Mouse (Mus musculus) kidney, embryonic 15.5 days (tissue): ENCODE measurements around the gene Slc38a8. TPM values are rescaled to one million over a fixed set of nuclear protein-coding genes. Genes with fewer than 3 reads are reported as not detected.

Experiments
- ATAC-seq: fragments of 200-750 bp; cut with Nextera tagmentation; replicated peaks from 2 replicates; pipeline ENCODE4 v1.8.0; 2017; ENCODE audit warnings: moderate TSS enrichment; ENCODE audit not compliant: low FRiP score
- H3K27ac ChIP-seq: fragments of 300-500 bp; sonication (generic); 2 replicates; pipeline ENCODE4 v1.5.1; 2015; ENCODE audit warnings: mild to moderate bottlenecking, inconsistent platforms
- H3K27me3 ChIP-seq: fragments of 300-500 bp; sonication (generic); 2 replicates; pipeline ENCODE4 v1.6.1; 2015; ENCODE audit warnings: inconsistent platforms
- H3K36me3 ChIP-seq: fragments of 300-500 bp; sonication (generic); 2 replicates; pipeline ENCODE4 v1.6.1; 2015; ENCODE audit warnings: inconsistent platforms
- H3K4me1 ChIP-seq: fragments of 300-500 bp; sonication (generic); 2 replicates; pipeline ENCODE4 v1.6.1; 2015; ENCODE audit warnings: inconsistent platforms
- H3K4me2 ChIP-seq: fragments of 300-500 bp; sonication (generic); 2 replicates; pipeline ENCODE4 v1.6.1; 2015; ENCODE audit warnings: moderate library complexity, mild to moderate bottlenecking, inconsistent platforms
- H3K4me3 ChIP-seq: fragments of 300-500 bp; sonication (generic); replicated peaks from 2 replicates; pipeline ENCODE4 v1.5.1; 2015; ENCODE audit warnings: mild to moderate bottlenecking, inconsistent platforms
- H3K9ac ChIP-seq: fragments of 300-500 bp; sonication (generic); 2 replicates; pipeline ENCODE4 v1.6.1; 2015; ENCODE audit warnings: mild to moderate bottlenecking, inconsistent platforms
- H3K9me3 ChIP-seq: fragments of 300-500 bp; sonication (generic); replicated peaks from 2 replicates; pipeline ENCODE4 v1.6.1; 2016; ENCODE audit warnings: inconsistent platforms
- WGBS: fragments of 180-500 bp; shearing (Covaris S2); methylation state at CpG from one replicate; pipeline ENCODE4 v1.1.7; 2015; ENCODE audit warnings: mixed read lengths; 5-methylcytosine and 5-hydroxymethylcytosine counted together
- polyA plus RNA-seq: library from polyadenylated mRNA; unstranded; fragments of >200 nt; fragmentation: Nextera tagmentation; extraction: Ambion mirVana; gene quantifications from 2 replicates; pipeline ENCODE4 v1.2.1, GENCODE M21; 2015

Slc38a8 gene
- polyA plus RNA-seq, result 0.08 TPM in 1 of 2 replicates, not detected in the other

DNA sequence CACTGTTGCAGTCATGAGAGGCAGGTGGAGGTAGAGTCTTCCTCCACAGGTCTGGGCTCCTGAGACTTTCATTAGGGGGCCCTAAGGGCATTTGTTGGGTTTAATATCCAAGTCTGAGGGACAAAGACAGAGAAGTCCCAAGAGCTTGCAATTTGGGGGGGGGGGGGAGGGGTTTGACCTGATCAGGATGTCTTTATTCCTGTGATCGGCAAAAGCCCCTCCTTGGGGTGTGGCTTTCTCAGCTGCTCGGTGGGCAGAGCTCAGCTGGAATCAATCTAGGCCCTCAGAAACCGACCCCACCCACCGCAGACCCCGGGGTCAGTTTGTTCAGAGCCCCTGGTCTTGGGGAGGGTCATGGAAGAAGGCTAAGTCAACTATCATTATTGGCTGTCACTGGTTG lies at the start of gene Slc38a8:
Gene Slc38a8, minus strand, starts transcription at position 101 of the 400 bp plus-strand sequence.
- H3K9ac ChIP-seq, result no peak within 1 kb of the TSS
- no peak for ATAC-seq
- no peaks in the 10 kb centered on the region; the same call in 1 of the 2 replicates for H3K27me3 ChIP-seq
- WGBS, result 39% methylated on average over 5 of the region's 5 CpGs
- H3K9me3 ChIP-seq, result no peaks in the 10 kb centered on the region
- H3K27ac ChIP-seq, result no peak within 1 kb of the TSS
- H3K4me3 ChIP-seq, result no peak within 1 kb of the TSS
- H3K36me3 ChIP-seq, result peaks cover 11% of the 10 kb centered on the region
- no peak within 1 kb of the TSS for H3K4me2 ChIP-seq
- peaks cover 10% of the 10 kb centered on the region; the same call in 1 of the 2 replicates for H3K4me1 ChIP-seq

DNA sequence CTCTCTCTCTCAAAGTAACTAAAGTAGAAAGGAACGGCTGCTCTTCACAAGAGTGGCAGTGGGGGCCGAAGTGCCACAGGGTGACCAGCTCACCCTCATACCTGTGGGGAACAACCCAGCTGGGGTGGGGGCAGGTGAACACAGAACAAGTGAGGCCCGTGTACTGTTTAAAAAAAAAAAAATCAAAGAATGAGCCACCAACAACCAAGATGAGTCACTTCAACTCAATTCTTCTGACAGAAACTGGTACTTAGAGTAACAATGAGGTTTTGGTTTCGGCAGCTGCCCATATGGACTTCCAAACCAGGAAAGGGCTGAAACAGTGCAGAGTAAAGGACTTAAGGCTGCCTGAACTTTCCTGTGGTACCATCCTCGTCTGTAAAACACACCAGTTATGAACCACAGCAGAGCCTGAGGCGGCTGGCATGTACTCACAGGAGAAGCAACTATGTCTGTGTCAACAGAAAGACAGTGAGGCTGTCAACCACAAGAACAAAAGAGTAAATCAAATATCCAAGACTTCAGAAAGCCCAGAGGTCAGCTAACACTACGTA lies 47.1 kb upstream of the Slc38a8 start:
- ATAC-seq, result no peak
- H3K9ac ChIP-seq, result no peak overlapping the region

GRCm38 (mm10) chr8:119547019-119547691 lies 45.7 kb upstream of the Slc38a8 start:
- Histone ChIP-seq H3K27ac (no peak overlapping the region), H3K9me3 (no peaks in the 10 kb centered on the region), H3K4me2 (no peak overlapping the region), H3K27me3 (no peaks in the 10 kb centered on the region), H3K4me3 (no peak overlapping the region), H3K4me1 (peaks cover 10% of the 10 kb centered on the region), H3K9ac (no peak overlapping the region), H3K36me3 (peaks cover 53% of the 10 kb centered on the region)
- WGBS, result 76% methylated on average over 18 of the region's 18 CpGs
- no peak for ATAC-seq

More for the DNA sequence above, 47.1 kb upstream of the Slc38a8 start:
- H3K4me2 ChIP-seq, result no peak overlapping the region
- peaks cover 19% of the 10 kb centered on the region for H3K4me1 ChIP-seq
- 59% methylated on average over 7 of the region's 7 CpGs for WGBS
- H3K36me3 ChIP-seq, result peaks cover 38% of the 10 kb centered on the region
- H3K27ac ChIP-seq, result no peak overlapping the region
- H3K27me3 ChIP-seq, result no peaks in the 10 kb centered on the region
- H3K9me3 ChIP-seq, result no peaks in the 10 kb centered on the region
- H3K4me3 ChIP-seq, result no peak overlapping the region

- H3K27me3 ChIP-seq, result no peaks in the 10 kb centered on the region
- 88% methylated on average over 6 of the region's 6 CpGs for WGBS
- peaks cover 10% of the 10 kb centered on the region for H3K4me1 ChIP-seq
- ATAC-seq, result no peak
- no peak overlapping the region for H3K4me2 ChIP-seq
- no peak overlapping the region; the same call in 1 of the 2 replicates for H3K27ac ChIP-seq
- peaks cover 67% of the 10 kb centered on the region for H3K36me3 ChIP-seq
- no peak overlapping the region for H3K4me3 ChIP-seq
- no peaks in the 10 kb centered on the region for H3K9me3 ChIP-seq
- H3K9ac ChIP-seq, result no peak overlapping the region
These were observed 44.3 kb upstream of the Slc38a8 start for GRCm38 (mm10) chr8:119545791-119546190.

GRCm38 (mm10) chr8:119545180-119545579 lies 43.7 kb upstream of the Slc38a8 start:
- 58% methylated on average over 6 of the region's 6 CpGs for WGBS

GRCm38 (mm10) chr8:119544606-119545005 lies 43.1 kb upstream of the Slc38a8 start:
- Histone ChIP-seq H3K4me3 (no peak overlapping the region), H3K9ac (no peak overlapping the region), H3K27ac (no peak overlapping the region), H3K4me2 (no peak overlapping the region), H3K36me3 (peaks cover 79% of the 10 kb centered on the region), H3K4me1 (peaks cover 10% of the 10 kb centered on the region), H3K9me3 (no peaks in the 10 kb centered on the region), H3K27me3 (no peaks in the 10 kb centered on the region)
- 87% methylated on average over 3 of the region's 3 CpGs for WGBS
- no peak for ATAC-seq

More at GRCm38 (mm10) chr8:119545180-119545579, 43.7 kb upstream of the Slc38a8 start:
- no peak overlapping the region for H3K9ac ChIP-seq
- peaks cover 73% of the 10 kb centered on the region for H3K36me3 ChIP-seq
- H3K4me3 ChIP-seq, result no peak overlapping the region
- no peak for ATAC-seq
- no peak overlapping the region for H3K4me2 ChIP-seq
- peaks cover 10% of the 10 kb centered on the region for H3K4me1 ChIP-seq
- no peaks in the 10 kb centered on the region for H3K27me3 ChIP-seq
- no peak overlapping the region for H3K27ac ChIP-seq
- no peaks in the 10 kb centered on the region for H3K9me3 ChIP-seq

DNA sequence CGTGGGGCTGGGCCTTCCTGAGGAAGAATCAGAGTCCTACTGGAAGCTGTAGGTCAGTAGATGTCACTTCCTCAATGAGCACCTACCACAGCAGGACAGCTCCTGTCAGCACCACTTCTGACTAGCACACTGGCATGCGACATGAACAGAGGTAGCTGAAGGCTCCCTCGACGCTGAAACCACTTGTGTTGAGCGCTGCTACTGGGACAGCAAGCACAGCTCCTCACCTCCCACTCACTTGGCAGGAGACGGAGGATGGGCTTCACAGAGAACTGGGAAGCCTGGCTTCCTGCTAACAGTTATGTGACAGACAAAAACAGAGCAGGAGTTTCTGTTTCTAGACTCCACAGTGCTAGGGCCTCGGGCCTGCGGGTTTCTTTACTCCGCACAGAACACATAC lies 30.5 kb upstream of the Slc38a8 start:
- Histone ChIP-seq H3K4me2 (no peak overlapping the region), H3K4me3 (no peak overlapping the region), H3K9me3 (no peaks in the 10 kb centered on the region), H3K9ac (no peak overlapping the region), H3K4me1 (no peaks in the 10 kb centered on the region), H3K27ac (no peak overlapping the region), H3K36me3 (peaks cover 100% of the 10 kb centered on the region), H3K27me3 (no peaks in the 10 kb centered on the region)
- WGBS, result 87% methylated on average over 9 of the region's 9 CpGs
- no peak for ATAC-seq

GRCm38 (mm10) chr8:119531397-119531796 lies 29.9 kb upstream of the Slc38a8 start:
- H3K4me1 ChIP-seq, result no peaks in the 10 kb centered on the region
- peaks cover 100% of the 10 kb centered on the region for H3K36me3 ChIP-seq
- no peak overlapping the region for H3K27ac ChIP-seq
- no peak overlapping the region for H3K9ac ChIP-seq
- H3K4me2 ChIP-seq, result no peak overlapping the region
- no peaks in the 10 kb centered on the region for H3K27me3 ChIP-seq
- no peak overlapping the region for H3K4me3 ChIP-seq
- no peaks in the 10 kb centered on the region for H3K9me3 ChIP-seq
- 90% methylated on average over 3 of the region's 3 CpGs for WGBS
- no peak for ATAC-seq

DNA sequence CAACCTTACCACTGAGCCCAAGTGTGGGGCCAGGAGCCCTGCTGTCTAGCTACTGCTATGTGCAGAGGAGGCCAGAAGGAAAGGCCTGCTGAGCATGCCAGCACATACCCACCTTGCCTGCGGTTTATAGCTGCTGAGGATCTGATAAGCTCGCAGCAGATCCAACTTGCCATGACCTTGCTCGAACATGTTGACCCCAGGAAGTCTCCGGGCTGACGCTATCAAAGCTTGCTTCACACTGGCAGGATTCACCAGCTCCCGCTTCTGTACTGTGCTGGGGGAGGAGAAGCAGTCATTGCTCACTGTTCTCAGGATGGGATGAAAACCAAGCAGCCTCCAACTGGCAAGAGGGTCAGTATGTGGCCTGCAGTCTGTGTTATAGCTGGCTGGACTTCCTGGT lies 29.4 kb upstream of the Slc38a8 start:
- H3K27ac ChIP-seq, result no peak overlapping the region
- 77% methylated on average over 6 of the region's 6 CpGs for WGBS

DNA sequence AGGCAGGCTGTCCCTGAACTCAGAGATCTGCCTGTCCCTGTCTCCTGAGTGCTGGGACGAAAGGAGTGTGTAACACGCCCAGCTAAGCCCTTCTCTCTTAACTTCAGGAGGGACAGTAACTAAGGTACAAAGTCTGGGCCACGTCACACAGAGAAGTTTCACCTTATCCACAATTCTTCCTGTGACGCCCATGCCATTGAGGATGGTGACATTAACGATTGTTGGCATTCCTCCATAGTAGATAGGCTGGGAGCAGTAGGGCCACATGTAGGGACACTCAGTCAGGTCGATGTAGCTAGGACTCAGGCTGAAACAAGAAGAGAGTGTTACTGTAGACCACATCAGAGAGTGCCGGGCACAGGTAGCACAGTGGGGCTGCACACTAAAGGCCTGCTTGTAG lies 27.3 kb upstream of the Slc38a8 start:
- Histone ChIP-seq H3K27ac (no peak overlapping the region), H3K9me3 (no peaks in the 10 kb centered on the region), H3K4me2 (no peak overlapping the region), H3K4me1 (no peaks in the 10 kb centered on the region), H3K36me3 (peaks cover 96% of the 10 kb centered on the region), H3K27me3 (no peaks in the 10 kb centered on the region), H3K4me3 (no peak overlapping the region), H3K9ac (no peak overlapping the region)
- ATAC-seq, result no peak
- WGBS, result 94% methylated on average over 7 of the region's 7 CpGs

More for the DNA sequence above, 29.4 kb upstream of the Slc38a8 start:
- ATAC-seq, result no peak
- Histone ChIP-seq H3K4me3 (no peak overlapping the region), H3K4me1 (no peaks in the 10 kb centered on the region), H3K9me3 (no peaks in the 10 kb centered on the region), H3K9ac (no peak overlapping the region), H3K4me2 (no peak overlapping the region), H3K27me3 (no peaks in the 10 kb centered on the region), H3K36me3 (peaks cover 96% of the 10 kb centered on the region)

DNA sequence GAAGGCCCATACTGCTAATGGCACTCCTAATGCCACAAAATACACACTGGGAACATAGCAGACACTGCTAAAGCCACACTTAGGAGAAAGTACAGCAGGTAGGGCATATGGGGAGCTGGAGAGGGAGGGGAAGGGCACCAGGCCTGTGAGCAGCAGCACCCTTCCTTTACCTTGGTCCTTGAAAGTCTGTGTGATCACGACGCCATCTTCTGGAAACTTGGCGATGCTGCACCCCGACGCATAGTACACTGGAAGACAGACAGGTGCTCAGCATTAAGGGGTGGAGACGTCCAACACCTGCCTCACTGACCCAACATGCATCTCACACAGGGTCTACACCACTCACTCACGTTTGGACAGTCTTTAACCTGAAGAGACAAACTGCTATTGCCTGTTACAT lies 18.6 kb upstream of the Slc38a8 start:
- no peak overlapping the region for H3K4me2 ChIP-seq
- no peak overlapping the region for H3K27ac ChIP-seq
- 71% methylated on average over 7 of the region's 7 CpGs for WGBS
- peaks cover 100% of the 10 kb centered on the region for H3K36me3 ChIP-seq
- no peaks in the 10 kb centered on the region for H3K27me3 ChIP-seq
- H3K9me3 ChIP-seq, result no peaks in the 10 kb centered on the region
- no peak for ATAC-seq
- no peak overlapping the region for H3K9ac ChIP-seq
- H3K4me3 ChIP-seq, result no peak overlapping the region
- no peaks in the 10 kb centered on the region for H3K4me1 ChIP-seq

DNA sequence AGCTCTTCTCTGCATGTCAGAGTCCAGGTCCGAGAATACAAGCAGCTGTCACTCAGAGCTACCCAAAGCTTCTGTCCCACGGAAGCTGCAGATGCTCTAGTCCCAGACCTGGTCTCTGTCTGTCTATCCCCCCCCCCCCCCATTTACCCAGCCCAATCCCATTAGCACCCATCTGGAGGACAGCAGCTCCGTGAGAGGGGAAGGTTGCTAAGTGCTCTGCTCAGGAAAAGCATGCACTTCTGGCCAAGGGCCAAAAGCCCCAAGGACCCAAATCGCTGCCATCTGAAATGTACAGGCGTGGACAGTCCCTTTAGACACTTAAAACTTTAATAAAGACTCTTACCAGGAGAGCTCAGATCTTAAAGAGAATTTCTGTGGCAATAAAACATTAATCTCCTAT lies 15.2 kb upstream of the Slc38a8 start:
- H3K9ac ChIP-seq, result no peak overlapping the region
- H3K4me3 ChIP-seq, result no peak overlapping the region
- H3K4me1 ChIP-seq, result no peaks in the 10 kb centered on the region
- WGBS, result 60% methylated on average over 5 of the region's 5 CpGs
- peaks cover 100% of the 10 kb centered on the region for H3K36me3 ChIP-seq
- no peaks in the 10 kb centered on the region for H3K27me3 ChIP-seq
- ATAC-seq, result no peak
- H3K9me3 ChIP-seq, result no peaks in the 10 kb centered on the region
- no peak overlapping the region for H3K27ac ChIP-seq
- no peak overlapping the region for H3K4me2 ChIP-seq
